Mouse (Mus musculus) gastrocnemius, postnatal 4 days (tissue): ENCODE results near the gene Fam129b. TPM values are rescaled to one million over a fixed set of nuclear protein-coding genes. Genes with fewer than 3 reads are reported as not detected.
A peak's percentile ranks its signal among the peaks of the same experiment; 100 is the strongest.
"Not testable (repeated sequence)": the region's sequence is repeated elsewhere in the genome, so short reads cannot be mapped to it uniquely, and the experiment has no call there.

Source experiments
- DNase-seq, 2 experiments: peaks; one replicate each; pipeline ENCODE4 v3.0.0; 2021 to 2022; ENCODE audit warnings: low spot score in 2 of 2, mixed read lengths in 2 of 2
- long read RNA-seq, 2 experiments: library from polyadenylated mRNA; stranded (forward); transcript quantifications; one replicate each; pipeline ENCODE4 v2.0.0; 2021
- total RNA-seq, 2 experiments: library from RNA; stranded (reverse); gene quantifications; 2 replicates each; pipeline ENCODE4 v1.2.3; 2021

Gene Fam129b
- 10 to 100 TPM; 26.8 to 27.5 TPM for total RNA-seq
- long read RNA-seq, experiment 1, transcript Fam129b-201 (14 exons, 3,714 nt) = major isoform, 17 of 21 reads
- long read RNA-seq, experiment 1, partial matches to known transcripts = 1 of 21 reads
- long read RNA-seq, experiment 1, other reads (novel, unspliced or antisense) = 3 of 21 reads
- long read RNA-seq, experiment 2, transcript Fam129b-201 (14 exons, 3,714 nt) = major isoform, 39 of 41 reads
- long read RNA-seq, experiment 2, partial matches to known transcripts = 0 of 41 reads
- long read RNA-seq, experiment 2, other reads (novel, unspliced or antisense) = 2 of 41 reads

- DNase-seq = peak; percentile 82 to 89
Observed at GRCm38 (mm10) chr2:32875675-32876489, at the start of gene Fam129b. Gene Fam129b, plus strand, starts transcription at chr2:32876114.

GRCm38 (mm10) chr2:32828979-32829676 lies 46.8 kb upstream of the Fam129b start:
- no peak for DNase-seq

GRCm38 (mm10) chr2:32834496-32834895 lies 41.4 kb upstream of the Fam129b start:
- DNase-seq = no peak

DNA sequence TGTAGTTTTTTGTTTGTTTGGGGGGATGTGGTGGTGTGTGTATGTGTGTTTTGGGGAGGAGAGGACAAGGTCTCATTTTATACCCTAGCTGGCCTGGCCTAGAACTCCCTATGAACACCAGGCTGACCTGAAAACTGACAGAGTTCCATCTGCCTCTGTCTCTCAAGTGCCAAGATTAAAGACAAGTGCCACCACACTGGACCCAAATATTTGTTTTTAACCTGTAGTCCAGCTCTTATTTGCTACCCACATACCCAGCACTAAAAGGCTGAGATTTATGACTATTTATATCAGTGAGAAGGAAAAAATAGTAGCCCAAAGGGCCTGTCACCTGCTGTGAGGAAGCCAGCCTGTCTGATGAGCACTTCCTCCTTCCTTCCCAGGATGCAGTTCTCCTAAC lies 40.3 kb upstream of the Fam129b start:
- no peak for DNase-seq

GRCm38 (mm10) chr2:32838147-32838884 lies 37.6 kb upstream of the Fam129b start:
- no peak for DNase-seq

DNA sequence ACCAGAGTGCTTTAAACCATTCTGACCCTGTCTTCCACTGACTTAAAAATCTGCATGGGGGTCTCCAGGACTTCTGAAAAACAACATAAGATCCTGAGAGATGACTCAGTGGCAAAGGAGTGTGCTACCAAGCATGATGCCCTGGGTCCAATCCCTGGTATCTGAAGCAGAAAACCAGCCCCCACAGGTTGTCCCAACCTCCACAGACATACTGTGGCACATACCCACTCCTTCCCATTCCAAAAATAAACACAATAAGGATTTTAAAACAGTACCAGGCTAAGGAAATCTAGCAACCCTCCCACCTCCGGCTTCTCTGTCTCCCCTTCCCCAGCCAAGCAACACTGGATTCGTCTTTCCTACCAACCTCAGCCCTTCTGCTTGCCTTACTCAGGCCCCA lies 36.7 kb upstream of the Fam129b start:
- DNase-seq = no peak

DNA sequence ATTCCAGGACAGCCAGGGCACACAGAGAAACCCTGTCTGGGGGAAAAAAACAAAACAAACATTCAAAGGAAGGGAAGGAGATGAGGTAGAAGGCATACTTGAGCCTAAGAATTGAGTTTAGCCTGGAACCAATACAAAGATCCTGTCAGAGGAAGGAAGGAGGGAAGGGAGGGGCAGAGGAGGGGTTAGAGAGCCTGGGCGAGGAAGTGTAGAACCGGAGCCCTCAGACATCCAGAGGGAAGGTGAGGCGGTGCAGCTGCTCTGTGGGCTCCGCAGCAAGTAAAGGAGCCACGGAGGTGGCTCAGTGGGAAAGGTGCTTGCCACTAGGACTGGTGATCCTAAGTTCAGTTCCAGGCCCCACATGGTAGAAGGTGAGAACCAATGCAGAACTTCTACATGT lies 34.8 kb upstream of the Fam129b start:
- DNase-seq = no peak

DNA sequence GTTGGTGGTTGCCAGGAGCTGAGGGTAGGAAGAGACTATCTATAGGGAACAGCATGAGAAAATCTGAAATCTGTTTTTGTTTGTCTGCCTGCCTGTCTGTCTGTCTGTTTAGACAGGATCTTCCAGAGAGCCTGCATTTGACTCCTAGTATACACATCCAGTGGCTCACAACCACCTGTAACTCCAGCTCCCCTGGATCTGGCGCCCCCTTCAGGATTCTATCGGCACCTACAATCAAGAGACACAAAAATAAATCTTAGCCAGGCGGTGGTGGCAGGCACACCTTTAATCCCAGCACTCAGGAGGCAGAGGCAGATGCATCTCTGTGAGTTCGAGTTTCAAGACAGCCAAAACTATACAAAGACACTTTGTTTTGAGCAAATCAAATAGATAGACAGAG lies 33.4 kb upstream of the Fam129b start:
- DNase-seq = no peak

DNA sequence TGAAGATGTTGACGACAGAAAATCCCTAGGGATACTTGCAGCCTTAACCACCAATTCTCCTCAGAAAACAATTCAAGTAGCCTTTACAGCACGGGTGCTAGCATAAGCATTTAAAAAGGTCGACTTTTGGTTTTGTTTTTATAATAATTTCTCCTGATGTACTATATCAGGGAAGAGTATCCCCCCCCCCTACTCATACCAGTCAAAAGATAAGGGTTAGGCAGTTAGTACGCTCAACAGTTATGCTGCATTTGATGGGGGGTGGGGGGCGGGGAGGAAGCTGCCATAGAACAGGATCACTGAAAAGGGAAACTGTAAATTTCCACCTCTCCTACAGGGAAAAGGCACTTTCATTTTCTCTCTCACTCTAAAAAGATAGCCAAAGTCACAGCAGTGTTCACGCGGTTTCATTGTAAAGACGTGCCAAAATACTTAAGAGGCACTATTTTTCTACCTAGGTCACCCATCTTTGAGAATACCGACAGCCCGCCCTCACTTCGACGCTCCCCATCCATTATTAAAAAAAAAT lies 30.3 kb upstream of the Fam129b start:
- no peak for DNase-seq

DNA sequence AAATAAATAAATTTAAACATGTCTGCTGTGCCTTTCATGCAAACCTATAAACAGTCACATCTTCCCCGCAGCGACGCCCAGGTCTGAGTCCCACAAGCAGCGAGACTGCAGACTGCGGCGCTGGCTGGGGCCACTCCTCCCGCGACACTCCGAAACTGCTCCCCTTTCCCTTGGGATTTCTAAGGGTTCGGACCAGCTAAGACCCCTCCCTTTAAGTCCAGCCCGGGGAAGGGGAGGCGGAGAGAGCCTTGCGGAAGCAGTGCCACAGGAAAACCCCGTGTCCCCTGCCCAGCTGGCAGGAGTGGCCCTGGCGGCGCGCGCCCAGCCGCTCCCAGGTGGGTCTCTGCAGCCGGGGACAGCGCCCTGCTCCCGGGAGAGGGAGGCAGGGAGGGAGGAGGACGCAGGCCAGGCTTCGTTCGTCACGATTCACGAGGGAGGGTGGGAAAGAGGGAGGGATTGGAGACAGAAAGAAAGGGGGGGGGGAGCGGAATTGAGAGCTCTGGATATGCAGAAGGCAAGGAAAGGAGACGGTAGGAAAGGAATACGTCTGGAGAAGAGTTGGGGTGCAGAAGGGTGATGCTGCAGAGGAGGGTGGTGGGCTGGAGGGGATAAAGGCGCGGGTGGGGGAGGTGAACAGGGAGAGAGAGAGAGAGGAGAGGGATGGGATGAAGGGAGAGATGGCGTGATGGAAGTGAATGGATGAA lies 29.7 kb upstream of the Fam129b start:
- peak in 1 of 2 experiments; percentile 59 for DNase-seq

- DNase-seq = peak; percentile 91 to 93
Observed at GRCm38 (mm10) chr2:32846805-32847467, 29.0 kb upstream of the Fam129b start, which contains the start of gene Stxbp1. Gene Stxbp1, minus strand, starts transcription at chr2:32847245.

DNA sequence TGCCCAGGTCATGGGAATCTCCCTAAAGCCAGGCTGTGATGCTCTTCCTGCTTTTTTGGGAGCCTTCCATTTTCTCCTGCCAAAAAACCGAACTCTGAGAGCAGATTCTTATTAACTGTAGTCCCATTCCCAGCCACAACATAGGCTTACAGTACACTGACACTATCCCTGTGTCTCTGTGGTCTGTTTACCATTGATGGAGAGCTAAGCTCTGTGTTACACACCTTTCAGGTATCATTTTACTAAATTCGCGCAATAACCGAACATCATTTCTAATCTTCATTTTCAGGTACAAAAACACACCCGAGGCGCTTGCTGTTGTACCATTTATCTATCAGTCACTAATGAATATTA lies 28.5 kb upstream of the Fam129b start:
- no peak for DNase-seq

- no peak for DNase-seq
Observed at GRCm38 (mm10) chr2:32852156-32852555, 23.8 kb upstream of the Fam129b start.

GRCm38 (mm10) chr2:32853716-32854115 lies 22.2 kb upstream of the Fam129b start:
- not testable (repeated sequence) for DNase-seq

DNA sequence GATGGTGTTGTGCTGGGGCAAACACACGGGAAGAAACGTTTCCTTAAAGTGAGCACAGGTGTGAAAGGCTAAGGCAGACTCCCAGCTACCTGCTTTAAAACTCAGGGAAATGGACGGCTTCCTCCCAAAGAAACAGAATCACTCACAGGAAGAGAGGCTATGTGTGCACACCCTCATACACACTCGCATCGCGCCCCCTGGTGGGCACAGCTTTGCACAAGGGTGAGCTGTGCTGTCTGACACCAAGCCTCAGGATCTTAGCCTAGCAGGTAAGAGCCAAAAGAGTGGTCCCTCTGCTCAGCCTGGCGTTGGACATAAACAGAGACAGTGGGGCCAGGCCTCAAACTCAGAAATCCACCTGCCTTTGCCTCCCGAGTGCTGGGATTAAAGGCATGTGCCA lies 21.7 kb upstream of the Fam129b start:
- peak; percentile 89 to 92 for DNase-seq

GRCm38 (mm10) chr2:32855046-32855785 lies 20.7 kb upstream of the Fam129b start:
- no peak for DNase-seq

DNA sequence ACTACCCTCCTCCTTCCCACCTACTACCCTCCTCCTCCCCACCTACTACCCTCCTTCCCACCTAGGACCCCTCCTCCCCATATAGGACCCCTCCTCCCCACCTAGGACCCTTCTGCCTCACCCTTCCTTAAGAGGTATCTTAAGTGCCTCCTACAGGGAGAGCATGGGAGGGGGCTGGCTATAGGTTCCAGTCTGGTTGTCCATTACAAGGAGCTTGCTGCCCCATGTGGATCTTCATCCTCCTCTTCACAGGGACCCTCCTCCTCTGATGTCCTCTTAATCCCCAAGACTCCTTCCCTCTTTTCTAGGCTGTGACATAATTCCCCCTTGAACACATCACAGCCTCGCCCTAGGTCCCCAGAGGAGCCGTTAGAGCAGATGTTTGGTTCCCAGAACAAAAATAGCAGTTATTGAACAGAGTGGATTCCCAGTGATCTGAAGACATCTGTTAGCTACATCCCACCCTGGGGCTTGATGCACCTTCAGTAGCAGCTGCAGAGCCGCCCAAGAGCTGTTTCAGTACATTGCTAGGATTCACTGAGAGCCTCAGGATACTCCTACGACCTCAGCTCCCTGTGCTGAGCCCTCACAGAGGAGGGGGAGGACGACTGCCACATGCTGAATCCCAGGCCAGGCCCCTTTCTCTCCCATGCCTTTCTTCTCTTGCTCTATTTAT lies 20.0 kb upstream of the Fam129b start:
- DNase-seq = no peak

- DNase-seq = peak; percentile 74 to 77
Observed at GRCm38 (mm10) chr2:32857584-32857983, 18.3 kb upstream of the Fam129b start.
